Mouse (Mus musculus) ES-CJ7 (cell line): Measurements from ENCODE around the gene Galk1.
A peak's percentile ranks its signal among the peaks of the same experiment; 100 is the strongest.
"Not testable (repeated sequence)": the region's sequence is repeated elsewhere in the genome, so short reads cannot be mapped to it uniquely, and the experiment has no call there.

ENCODE experiments used
- DNase-seq: peaks from one replicate; pipeline ENCODE4 v3.0.0; 2011; ENCODE audit warnings: low read depth, low spot score

The Galk1 gene

DNA sequence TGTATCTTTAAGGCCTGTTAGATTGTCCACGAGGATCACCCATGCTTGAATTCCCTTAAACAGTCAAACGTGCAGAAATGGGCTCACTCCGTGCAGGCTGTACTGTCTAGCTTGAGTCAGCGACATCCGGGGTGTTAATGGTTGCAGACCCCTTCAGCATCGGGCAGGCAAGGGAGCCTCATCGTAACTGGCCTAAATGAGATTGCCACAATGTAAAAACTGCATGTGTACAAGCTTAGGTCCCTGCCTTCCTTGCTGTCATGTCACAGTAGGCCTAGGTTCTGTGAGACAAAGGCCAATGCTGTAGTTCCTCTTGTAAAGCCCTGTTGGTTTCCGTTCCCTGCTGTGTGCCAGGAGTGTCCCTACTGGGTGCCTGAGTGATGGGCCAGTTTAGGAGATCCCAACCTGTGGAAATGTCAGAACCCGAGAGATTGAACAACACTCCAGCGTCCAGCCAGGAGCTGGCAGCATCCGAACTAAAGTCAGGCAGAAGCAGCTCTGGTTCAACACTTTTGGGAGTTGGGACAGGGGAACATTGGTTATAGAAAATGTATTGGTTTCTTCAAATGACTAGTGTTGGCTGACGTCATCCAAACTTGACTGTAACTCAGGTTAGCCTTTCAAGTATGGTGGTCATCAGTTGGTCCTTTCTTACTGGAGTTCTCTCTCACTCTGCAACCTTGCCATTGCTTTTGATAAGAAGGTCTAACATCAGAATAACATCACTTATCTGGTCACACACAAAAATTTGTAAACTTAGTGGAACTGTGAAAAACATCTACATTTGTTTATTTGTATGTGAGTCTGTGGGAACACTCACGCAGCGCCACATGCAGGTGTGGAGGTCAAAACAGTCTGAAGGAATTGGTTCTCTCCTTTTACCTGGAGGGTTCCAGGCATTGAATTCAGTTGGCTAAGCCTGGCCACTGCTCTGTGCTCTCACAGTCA, 18.7 kb upstream of the Galk1 start:
- peak; percentile 58 for DNase-seq

- peak; percentile 100 for DNase-seq
Observed at GRCm38 (mm10) chr11:116030088-116030897, 17.8 kb upstream of the Galk1 start, which contains the start of gene Unk. Unk (plus strand) TSS chr11:116030322.

DNA sequence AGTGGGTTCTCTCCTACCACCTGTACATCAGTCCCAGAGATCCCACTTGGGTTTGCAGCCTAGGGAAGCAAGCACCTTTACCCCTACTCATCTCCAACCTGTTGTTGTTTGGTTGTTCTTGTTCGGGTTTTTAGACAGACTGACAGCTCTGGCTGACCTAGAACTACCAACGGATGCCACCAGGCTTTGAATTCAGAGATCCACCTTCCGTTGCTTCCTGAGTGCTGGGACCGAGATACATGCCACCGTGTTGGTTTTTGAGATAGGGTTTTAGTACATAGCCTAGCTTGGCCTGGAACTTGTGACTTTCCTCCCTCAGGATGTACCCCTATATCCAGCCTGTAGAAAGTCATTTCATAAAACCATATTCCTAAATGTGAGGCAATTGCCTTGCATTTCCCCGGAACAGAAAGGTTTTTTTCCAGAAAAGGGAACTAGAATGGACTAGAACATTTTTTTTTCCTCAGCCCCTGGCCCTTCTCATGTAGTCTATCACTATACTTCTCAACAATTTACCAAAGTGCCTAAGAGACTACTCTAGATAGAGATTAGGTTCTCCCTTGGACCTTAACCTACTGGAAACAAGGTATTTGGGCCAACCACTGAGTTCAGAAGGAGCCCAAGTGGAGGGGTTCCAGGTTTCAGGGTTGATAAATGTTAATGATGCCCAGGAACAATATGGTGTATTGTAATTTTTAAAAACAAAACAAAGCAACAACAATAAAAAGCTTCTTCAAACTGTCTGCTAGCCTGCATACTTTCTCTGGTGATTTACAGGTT, 16.8 kb upstream of the Galk1 start:
- DNase-seq, result no peak

GRCm38 (mm10) chr11:116028177-116028865, 15.8 kb upstream of the Galk1 start:
- no peak for DNase-seq

GRCm38 (mm10) chr11:116027756-116028155, 15.2 kb upstream of the Galk1 start, which contains the start of gene H3f3b:
H3f3b (minus strand) TSS chr11:116027962.
- no peak for DNase-seq

DNA sequence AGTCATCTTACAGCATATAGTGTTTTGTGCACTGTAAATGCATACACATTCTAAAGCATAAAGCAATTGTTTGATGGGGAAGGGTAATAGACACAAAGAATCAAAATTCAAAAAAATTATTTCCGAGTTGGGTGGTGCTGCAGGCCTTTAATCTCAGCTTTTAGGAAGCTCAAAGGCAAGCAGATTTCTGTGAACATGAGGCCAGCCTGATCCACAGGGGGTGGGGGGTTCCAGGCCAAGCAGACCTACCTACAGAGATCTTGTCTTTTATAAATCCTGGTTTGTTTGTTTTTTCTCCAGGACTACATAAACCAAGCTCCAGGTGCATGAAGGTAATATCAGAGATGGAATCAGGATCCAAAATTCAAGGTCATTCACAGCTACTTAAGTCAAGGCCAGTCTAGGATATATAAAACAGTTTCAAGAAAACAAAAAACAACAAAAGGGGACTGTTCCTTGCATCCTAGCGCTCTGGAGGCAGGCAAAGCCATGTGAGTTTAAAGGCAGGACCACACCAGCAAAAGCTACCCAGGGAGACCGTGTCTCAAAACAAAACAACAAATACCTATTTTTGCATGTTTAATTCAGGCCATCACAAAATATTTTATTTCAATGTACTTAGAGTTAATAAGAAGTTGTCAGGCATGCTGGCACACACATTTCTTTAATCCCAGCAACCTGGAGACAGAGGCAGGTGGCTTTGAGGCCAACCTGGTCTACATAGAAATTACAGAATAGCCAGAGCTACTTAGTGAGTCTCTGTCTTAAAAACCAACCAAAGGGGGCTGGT, 12.7 kb upstream of the Galk1 start:
- no peak for DNase-seq

- peak; percentile 100 for DNase-seq
Observed at GRCm38 (mm10) chr11:116024356-116024808, 11.9 kb upstream of the Galk1 start.

DNA sequence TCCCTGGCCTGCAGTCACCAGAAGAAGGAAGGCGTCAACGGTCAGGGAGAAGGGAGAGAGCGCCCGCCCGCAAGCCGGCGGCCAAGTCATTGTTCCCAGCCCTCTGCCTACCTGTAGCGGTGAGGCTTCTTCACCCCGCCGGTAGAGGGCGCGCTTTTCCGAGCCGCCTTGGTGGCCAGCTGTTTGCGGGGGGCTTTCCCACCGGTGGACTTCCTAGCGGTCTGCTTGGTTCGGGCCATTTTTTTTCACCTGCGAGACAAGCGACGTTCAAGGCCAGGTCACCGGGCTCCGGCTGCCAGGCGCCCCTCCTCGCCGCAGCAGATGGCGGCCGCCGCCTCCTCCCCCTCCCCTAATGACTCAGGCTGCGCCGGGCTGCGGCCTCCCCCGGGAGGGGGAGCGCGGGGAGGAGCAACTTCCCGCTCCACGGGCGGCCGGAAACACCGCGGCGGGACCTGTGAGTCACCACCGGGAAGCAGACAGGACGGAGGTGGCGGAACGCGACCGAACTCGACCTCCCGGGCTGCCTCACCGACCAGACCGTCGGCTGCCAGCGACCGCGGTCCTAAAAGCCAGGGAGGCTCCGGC, 11.3 kb upstream of the Galk1 start:
- DNase-seq, result peak; percentile 75

DNA sequence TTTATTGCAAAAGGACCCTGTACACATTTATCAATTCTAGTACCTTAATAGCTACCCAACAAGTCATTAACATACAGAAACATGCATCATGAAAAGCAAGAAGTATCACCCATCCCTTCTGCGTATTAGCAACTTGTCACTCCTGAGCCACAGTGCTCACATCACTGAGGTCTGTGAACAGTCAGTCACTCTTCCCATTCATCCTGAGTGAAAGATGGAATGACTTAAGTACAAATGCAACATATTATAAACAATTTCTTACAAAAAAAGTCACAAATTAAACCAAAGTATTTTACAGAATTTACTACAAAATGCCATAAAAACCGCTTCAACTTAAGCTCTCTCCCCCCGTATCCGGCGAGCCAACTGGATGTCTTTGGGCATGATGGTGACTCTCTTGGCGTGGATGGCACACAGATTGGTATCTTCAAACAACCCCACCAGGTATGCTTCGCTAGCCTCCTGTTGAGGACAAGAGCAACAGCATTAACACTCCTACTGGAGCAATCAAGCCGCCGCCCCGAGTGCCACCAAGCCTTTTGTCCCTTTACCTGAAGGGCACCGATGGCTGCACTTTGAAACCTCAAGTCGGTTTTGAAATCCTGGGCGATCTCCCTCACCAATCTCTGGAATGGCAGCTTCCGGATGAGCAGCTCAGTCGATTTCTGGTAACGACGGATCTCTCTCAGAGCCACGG, 10.7 kb upstream of the Galk1 start:
- not testable (repeated sequence) for DNase-seq

DNA sequence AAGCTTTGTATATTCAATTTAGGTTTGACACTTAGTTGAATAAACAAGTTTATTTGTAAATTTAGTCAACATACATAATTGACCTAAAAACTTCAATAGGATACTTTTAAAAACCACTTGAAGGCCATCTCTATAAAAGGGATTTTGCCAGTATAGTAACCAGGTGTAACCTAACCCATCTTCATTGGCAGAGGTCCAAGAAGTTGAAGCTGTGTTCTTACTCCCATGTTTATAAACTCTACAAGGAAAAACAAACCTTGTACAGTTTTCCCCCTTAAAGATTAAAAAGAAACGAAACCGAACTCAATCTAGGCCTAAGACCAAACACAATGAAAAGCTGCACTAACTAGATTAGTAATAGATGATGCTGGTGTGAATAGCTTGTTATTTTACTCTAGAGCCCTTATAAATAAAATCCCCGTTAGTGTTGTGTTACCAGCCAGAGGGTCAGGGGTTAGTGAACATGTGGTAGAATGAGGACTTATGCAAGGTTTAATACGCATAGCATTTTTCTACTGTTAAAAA, 9.8 kb upstream of the Galk1 start:
- DNase-seq, result no peak

DNA sequence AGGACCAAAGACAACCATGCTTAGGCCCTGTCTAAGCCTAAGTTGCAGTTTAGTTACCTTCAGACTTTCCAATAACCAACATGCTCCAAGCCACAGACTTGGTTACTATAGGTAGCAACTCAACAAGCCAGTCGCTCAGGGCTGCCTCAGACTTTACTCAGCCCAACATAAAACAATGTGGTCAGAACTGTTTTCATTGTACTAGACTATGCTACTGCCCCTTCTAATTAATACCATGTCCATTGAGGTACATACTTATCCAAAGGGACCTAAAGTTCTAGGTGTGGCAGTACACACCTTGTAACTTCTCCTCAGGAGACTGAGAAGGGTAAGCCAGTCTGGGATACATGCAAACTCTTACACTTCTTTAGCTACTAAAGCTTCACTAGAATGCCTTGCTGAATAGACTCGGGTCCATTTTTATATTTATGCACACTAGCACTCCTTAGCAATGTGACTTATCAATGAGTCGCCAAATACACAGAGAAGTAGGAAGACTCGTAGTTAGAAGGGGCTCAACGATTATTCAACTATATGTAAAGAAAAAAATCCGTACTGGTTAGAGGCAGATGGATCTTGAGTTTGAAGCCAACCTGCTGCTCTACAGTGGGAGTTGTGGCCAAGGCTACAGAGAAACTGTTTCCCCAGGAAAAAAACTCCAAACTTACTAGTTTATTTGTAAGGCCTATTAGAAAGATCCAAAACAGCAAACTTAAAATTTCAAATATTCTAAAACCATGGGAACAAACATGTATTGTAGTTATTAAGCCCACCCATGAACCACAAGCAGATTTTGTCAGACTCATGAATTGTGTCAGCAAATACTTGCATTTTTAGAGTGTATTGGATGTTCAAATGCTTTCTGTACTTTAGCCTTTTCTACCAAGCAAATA, 9.1 kb upstream of the Galk1 start:
- DNase-seq, result peak; percentile 37

- DNase-seq, result peak; percentile 65
Observed at GRCm38 (mm10) chr11:116020519-116020922, 8.0 kb upstream of the Galk1 start.

DNA sequence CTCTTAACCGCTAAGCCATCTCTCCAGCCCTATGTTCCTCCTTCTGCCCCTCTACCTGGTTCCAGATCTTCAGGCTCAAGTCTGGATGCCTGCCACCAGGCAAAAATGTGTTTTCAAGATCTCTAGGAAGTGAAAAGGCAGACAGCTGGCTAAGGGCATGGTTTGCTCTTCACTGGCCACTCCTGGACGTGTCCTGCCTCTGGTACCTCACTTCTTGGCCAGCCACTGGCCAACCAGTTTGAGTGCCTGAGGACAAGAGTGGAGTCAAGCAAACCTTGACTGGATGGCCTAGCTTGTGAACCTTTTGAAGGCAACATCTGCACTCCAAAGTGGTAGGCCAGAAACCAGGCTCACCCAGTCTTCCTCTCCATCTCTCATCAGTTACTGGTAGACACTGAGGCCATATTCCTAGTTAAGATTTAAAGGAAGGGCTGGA, 7.5 kb upstream of the Galk1 start:
- DNase-seq, result peak; percentile 38

- DNase-seq, result no peak
Observed at GRCm38 (mm10) chr11:116019360-116019791, 6.9 kb upstream of the Galk1 start.

DNA sequence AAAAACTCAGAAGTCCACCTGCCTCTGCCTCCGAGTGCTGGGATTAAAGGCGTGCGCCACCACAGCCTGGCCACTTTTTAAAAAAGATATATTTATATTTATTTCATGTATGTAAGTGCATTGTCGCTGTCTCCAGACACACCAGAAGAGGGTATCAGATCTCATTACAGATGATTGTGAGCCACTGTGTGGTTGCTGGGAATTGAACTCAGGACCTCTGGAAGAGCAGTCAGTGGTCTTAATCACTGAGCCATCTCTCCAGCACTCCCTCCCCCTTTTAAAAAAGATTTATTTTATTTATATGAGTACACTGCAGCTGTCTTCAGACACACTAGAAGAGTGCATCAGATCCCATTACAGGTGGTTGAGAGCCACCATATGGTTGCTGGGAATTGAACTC, 6.3 kb upstream of the Galk1 start:
- DNase-seq, result not testable (repeated sequence)

DNA sequence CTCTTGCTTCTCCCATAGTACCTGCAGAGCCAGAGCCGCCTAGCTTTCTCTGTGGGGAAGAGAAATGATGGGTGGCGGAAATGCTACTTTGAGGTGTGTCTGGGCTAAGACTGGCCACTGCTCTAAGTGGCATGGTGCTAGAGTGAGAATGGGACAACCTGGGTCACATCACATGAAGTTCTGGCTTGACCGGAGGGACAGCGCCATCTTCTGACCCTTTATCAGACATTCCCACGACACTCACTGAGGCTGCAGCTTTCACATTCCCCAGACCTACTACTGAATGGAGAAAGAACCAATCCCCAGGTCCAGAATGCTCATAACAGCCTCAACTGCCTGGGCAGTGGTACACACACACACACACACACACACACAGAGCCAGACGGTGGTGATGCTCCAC, 5.6 kb upstream of the Galk1 start:
- peak; percentile 92 for DNase-seq

DNA sequence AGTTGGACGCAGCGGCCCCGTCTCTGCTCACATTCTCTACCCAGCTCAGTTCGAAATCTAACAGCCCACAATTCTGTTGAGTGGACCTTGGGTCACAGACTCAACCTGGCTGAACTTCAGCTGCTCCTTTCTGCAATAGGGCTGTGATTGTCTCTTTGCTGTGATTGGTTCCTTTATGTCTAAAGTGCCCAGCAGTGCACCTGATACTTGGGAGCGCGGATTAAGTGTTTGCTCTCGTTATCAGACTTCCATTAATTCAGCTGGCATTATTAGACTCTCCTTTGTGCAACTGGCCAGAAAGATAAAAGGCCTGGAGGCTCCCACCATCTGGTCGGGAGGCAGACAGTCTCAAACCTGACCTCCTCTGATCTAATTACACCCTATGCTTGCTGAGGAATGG, 2.3 kb upstream of the Galk1 start:
- DNase-seq, result no peak
